Mouse (Mus musculus) embryonic facial prominence, embryonic 12.5 days (tissue): ENCODE data around the gene Wfikkn1. TPM values are rescaled to one million over a fixed set of nuclear protein-coding genes. Genes with fewer than 3 reads are reported as not detected.

ENCODE experiments used
- microRNA-seq: library from miRNA; unstranded; fragments of <30 nt; microRNA quantifications from one replicate; pipeline ENCODE4, GENCODE M21; 2017
- polyA plus RNA-seq: library from polyadenylated mRNA; unstranded; fragments of >200 nt; fragmentation: Nextera tagmentation; extraction: Ambion mirVana; gene quantifications from 2 replicates; pipeline ENCODE4 v1.2.1, GENCODE M21; 2016

The Wfikkn1 gene
- polyA plus RNA-seq, 1 experiment from 2014 or later = 0.45 TPM

Small RNAs within 50 kb of the gene (microRNA-seq; reads per million reads assigned to microRNA genes)
- 0.54 reads per million for gene Mir3082

Other genes with a start within 250 kb of the Wfikkn1 start
- gene Gng13, start 163.7 kb downstream of the Wfikkn1 start, polyA plus RNA-seq = 2.6 and 5.6 TPM in 2 replicates
- gene Chtf18, start 153.4 kb downstream of the Wfikkn1 start, polyA plus RNA-seq = 43.5 and 45.9 TPM in 2 replicates
- gene Rpusd1, start 153.2 kb downstream of the Wfikkn1 start, polyA plus RNA-seq = 27.0 and 29.1 TPM in 2 replicates
- gene Mslnl, start 144.8 kb downstream of the Wfikkn1 start, polyA plus RNA-seq = 0.35 and 0.41 TPM in 2 replicates
- 0.37 and 0.38 TPM in 2 replicates for gene Msln, start 126.5 kb downstream of the Wfikkn1 start, polyA plus RNA-seq
- 23.9 and 25.6 TPM in 2 replicates for gene Narfl, start 107.1 kb downstream of the Wfikkn1 start, polyA plus RNA-seq
- 93.0 and 95.4 TPM in 2 replicates for gene Haghl, start 95.2 kb downstream of the Wfikkn1 start, polyA plus RNA-seq
- gene Ccdc78, start 94.3 kb downstream of the Wfikkn1 start, polyA plus RNA-seq = 0.18 and 0.29 TPM in 2 replicates
- gene Fam173a, start 88.0 kb downstream of the Wfikkn1 start, polyA plus RNA-seq = 72.0 and 77.0 TPM in 2 replicates
- not detected in 2 replicates for gene AC134908.4, start 85.2 kb downstream of the Wfikkn1 start, polyA plus RNA-seq
- 58.7 and 65.9 TPM in 2 replicates for gene Metrn, start 83.7 kb downstream of the Wfikkn1 start, polyA plus RNA-seq
- gene Fbxl16, start 71.8 kb downstream of the Wfikkn1 start, polyA plus RNA-seq = 5.9 and 6.7 TPM in 2 replicates
- 26.0 and 29.6 TPM in 2 replicates for gene Wdr24, start 57.2 kb downstream of the Wfikkn1 start, polyA plus RNA-seq
- 53.9 and 57.0 TPM in 2 replicates for gene Jmjd8, start 52.0 kb downstream of the Wfikkn1 start, polyA plus RNA-seq
- 334 and 338 TPM in 2 replicates for gene Stub1, start 47.5 kb downstream of the Wfikkn1 start, polyA plus RNA-seq
- 1.2 and 1.6 TPM in 2 replicates for gene Rhbdl1, start 43.6 kb downstream of the Wfikkn1 start, polyA plus RNA-seq
- gene Gm20683, start 39.1 kb downstream of the Wfikkn1 start, polyA plus RNA-seq = 1.5 and 2.4 TPM in 2 replicates
- gene Rhot2, start 36.0 kb downstream of the Wfikkn1 start, polyA plus RNA-seq = 23.0 and 26.9 TPM in 2 replicates
- 36.3 and 42.0 TPM in 2 replicates for gene Wdr90, start 19.4 kb downstream of the Wfikkn1 start, polyA plus RNA-seq
- gene Mcrip2, start 12.1 kb downstream of the Wfikkn1 start, polyA plus RNA-seq = 9.0 and 10.1 TPM in 2 replicates
- 56.8 and 57.0 TPM in 2 replicates for gene Mettl26, start 5.8 kb downstream of the Wfikkn1 start, polyA plus RNA-seq
- 37.4 and 40.9 TPM in 2 replicates for gene Rab40c, start 38.9 kb upstream of the Wfikkn1 start, polyA plus RNA-seq
- 49.9 and 51.7 TPM in 2 replicates for gene Pigq, start 64.1 kb upstream of the Wfikkn1 start, polyA plus RNA-seq
- gene Nhlrc4, start 64.1 kb upstream of the Wfikkn1 start, polyA plus RNA-seq = 0.14 and 0.69 TPM in 2 replicates
- gene A930017K11Rik, start 71.7 kb upstream of the Wfikkn1 start, polyA plus RNA-seq = 0.14 and 0.20 TPM in 2 replicates
- 33.1 and 34.6 TPM in 2 replicates for gene Capn15, start 104.9 kb upstream of the Wfikkn1 start, polyA plus RNA-seq
- 30.4 and 33.1 TPM in 2 replicates for gene Rab11fip3, start 188.7 kb upstream of the Wfikkn1 start, polyA plus RNA-seq
- 38.5 and 39.0 TPM in 2 replicates for gene Decr2, start 209.5 kb upstream of the Wfikkn1 start, polyA plus RNA-seq
- 122 and 128 TPM in 2 replicates for gene Nme4, start 214.7 kb upstream of the Wfikkn1 start, polyA plus RNA-seq
- gene Tmem8, start 232.4 kb upstream of the Wfikkn1 start, polyA plus RNA-seq = 0.99 and 1.3 TPM in 2 replicates
- 204 and 216 TPM in 2 replicates for gene Mrpl28, start 242.6 kb upstream of the Wfikkn1 start, polyA plus RNA-seq